Mouse (Mus musculus): ENCODE measurements around the gene Ndufs2. TPM values are rescaled to one million over a fixed set of nuclear protein-coding genes. Genes with fewer than 3 reads are reported as not detected.

Gene Ndufs2
- polyA plus RNA-seq, 1 experiment from 2014 or later, result 280 TPM

DNA sequence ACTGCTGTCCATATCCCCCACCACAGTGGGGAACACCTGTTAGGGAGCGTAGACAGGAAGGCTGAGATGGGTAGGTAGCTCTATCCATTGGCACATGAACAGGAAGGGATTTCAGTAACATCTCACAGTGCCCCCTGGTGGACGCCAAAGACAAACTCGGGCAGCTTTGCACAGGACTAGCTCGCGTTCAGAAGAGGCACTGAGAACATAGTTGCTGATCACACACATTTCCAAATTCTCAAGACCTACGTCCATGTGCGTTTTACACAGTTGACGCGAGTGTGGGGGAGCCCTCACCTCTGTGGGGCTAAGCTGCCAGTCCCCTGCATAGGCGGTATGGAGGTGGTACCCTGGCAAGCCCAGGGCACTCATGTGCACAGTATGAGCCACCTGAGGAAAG lies 30.3 kb downstream of the Ndufs2 start:
- peaks cover 11% of the 10 kb centered on the region for H3K36me3 ChIP-seq (ENCODE audit: control insufficient read depth, insufficient read depth, low read length)
- WGBS, result 5% methylated on average over 10 of the region's 10 CpGs
- no peaks in the 10 kb centered on the region for H3K27me3 ChIP-seq (replicated peaks; ENCODE audit: control insufficient read depth, insufficient read depth, low read length)
- peaks cover 12% of the 10 kb centered on the region for H3K4me1 ChIP-seq (ENCODE audit: control insufficient read depth, insufficient read depth, low read depth, low read length)
- peak overlapping the region; percentile 72 for H3K4me3 ChIP-seq (ENCODE audit: low read length)
- no peaks in the 10 kb centered on the region for H3K9me3 ChIP-seq (ENCODE audit: control insufficient read depth, low read length)
- no peak overlapping the region for H3K27ac ChIP-seq (ENCODE audit: low read depth, low read length)
- ATAC-seq, result peak; percentile 41
- H3K9ac ChIP-seq (ENCODE audit: low read depth, low read length), result peak overlapping the region; percentile 72
- peak overlapping the region; percentile 88 for H3K4me2 ChIP-seq (ENCODE audit: low read length)

DNA sequence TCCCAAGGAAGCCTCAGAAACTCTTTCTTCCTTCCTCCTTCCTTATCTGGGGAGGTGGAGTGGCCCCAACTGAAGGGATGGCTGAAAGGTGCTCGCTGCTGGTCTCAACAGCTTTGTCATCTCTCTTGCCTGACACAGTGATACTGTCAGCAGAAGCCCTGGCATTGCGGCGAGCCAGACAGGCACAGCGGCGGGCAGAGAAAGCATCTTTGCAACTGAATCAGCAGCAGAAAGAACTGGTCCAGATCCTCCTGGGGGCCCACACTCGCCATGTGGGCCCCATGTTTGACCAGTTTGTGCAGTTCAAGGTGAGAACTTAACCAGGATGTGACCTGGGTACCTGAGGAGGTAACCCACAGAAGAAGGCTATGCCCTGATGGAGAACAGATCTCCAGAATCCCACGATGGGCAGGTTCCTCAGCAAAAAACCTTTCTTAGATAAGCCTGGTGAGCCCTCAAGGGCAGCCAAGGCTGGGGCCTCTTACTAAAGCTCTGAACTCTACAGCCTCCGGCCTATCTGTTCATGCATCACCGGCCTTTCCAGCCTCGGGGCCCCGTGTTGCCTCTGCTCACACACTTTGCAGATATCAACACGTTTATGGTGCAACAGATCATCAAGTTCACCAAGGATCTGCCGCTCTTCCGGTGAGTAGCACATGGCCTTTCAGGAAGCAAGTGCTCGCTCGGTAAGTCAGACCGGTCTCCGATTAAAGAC lies 34.8 kb downstream of the Ndufs2 start:
- 92% methylated on average over 18 of the region's 18 CpGs for WGBS
- Histone ChIP-seq H3K27me3 (replicated peaks; ENCODE audit: control insufficient read depth, insufficient read depth, low read length) (no peaks in the 10 kb centered on the region), H3K4me1 (ENCODE audit: control insufficient read depth, insufficient read depth, low read depth, low read length) (peaks cover 8% of the 10 kb centered on the region), H3K9me3 (ENCODE audit: control insufficient read depth, low read length) (no peaks in the 10 kb centered on the region), H3K9ac (ENCODE audit: low read depth, low read length) (no peak overlapping the region), H3K27ac (ENCODE audit: low read depth, low read length) (no peak overlapping the region), H3K4me2 (ENCODE audit: low read length) (no peak overlapping the region), H3K36me3 (ENCODE audit: control insufficient read depth, insufficient read depth, low read length) (peaks cover 11% of the 10 kb centered on the region), H3K4me3 (ENCODE audit: low read length) (no peak overlapping the region)
- no peak for ATAC-seq

DNA sequence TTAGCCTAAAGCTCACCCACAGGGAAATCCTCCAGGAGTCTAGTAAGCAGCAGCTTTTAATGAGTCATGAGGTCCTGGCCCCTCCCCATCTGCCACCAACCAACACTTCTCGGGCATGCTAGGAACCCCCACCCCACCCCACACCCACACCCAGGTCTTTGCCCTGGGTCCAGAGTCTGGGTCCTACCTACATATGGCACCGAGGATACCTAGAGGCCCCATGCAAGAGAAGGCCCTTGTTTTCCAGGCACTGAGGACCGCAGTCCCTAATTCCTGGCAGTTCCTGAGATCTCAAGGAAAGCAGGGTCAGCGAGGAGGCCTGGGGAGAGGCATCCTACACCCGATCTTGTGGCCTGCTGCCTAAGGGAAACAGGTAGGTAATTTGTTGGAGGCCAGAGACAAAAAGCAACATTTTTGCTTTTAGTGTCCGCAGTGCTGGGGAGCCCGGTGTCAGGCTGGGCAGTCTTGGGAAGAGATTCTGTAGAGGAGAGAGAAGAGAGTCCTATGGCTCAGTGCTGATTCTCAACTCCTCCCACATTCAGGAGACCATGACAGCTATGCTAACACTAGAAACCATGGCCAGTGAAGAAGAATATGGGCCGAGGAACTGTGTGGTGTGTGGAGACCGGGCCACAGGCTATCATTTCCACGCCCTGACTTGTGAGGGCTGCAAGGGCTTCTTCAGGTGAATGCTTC lies 37.2 kb downstream of the Ndufs2 start, which contains the start of gene Nr1i3:
Nr1i3 (plus strand) TSS at position 170 of the 696 bp plus-strand sequence.
- no peak within 1 kb of the TSS for H3K27ac ChIP-seq (ENCODE audit: low read depth, low read length)
- no peak for ATAC-seq
- 80% methylated on average over 10 of the region's 10 CpGs for WGBS

DNA sequence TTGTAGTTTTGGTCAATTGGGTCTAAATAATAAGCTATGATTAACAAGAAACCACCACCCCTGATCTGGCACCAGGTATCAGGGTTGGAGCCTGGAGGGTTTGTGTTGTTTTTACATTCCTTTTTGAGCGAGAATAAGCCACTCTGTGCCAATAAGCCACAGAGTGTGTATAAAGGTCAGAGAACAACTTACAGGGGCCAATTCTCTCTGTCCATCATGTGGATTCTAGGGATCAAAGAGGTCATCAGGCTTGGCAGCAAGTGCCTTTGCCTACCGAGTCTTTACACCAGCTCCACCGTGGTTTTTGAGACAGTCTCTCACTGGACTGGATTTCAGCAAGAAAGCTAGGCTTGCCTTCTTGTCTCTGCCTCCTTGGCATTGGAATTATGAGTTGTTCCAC lies 38.3 kb downstream of the Ndufs2 start:
- Histone ChIP-seq H3K9me3 (ENCODE audit: control insufficient read depth, low read length) (no peaks in the 10 kb centered on the region), H3K4me1 (ENCODE audit: control insufficient read depth, insufficient read depth, low read depth, low read length) (no peaks in the 10 kb centered on the region), H3K9ac (ENCODE audit: low read depth, low read length) (no peak overlapping the region), H3K4me2 (ENCODE audit: low read length) (no peak overlapping the region), H3K27ac (ENCODE audit: low read depth, low read length) (no peak overlapping the region), H3K36me3 (ENCODE audit: control insufficient read depth, insufficient read depth, low read length) (no peaks in the 10 kb centered on the region), H3K4me3 (ENCODE audit: low read length) (no peak overlapping the region), H3K27me3 (replicated peaks; ENCODE audit: control insufficient read depth, insufficient read depth, low read length) (no peaks in the 10 kb centered on the region)
- no peak for ATAC-seq
- WGBS, result 37% methylated on average over 3 of the region's 3 CpGs

More for the DNA sequence above, 37.2 kb downstream of the Ndufs2 start, which contains the start of gene Nr1i3:
- Histone ChIP-seq H3K4me1 (ENCODE audit: control insufficient read depth, insufficient read depth, low read depth, low read length) (no peaks in the 10 kb centered on the region), H3K9me3 (ENCODE audit: control insufficient read depth, low read length) (no peaks in the 10 kb centered on the region), H3K36me3 (ENCODE audit: control insufficient read depth, insufficient read depth, low read length) (peaks cover 6% of the 10 kb centered on the region), H3K27me3 (replicated peaks; ENCODE audit: control insufficient read depth, insufficient read depth, low read length) (no peaks in the 10 kb centered on the region), H3K9ac (ENCODE audit: low read depth, low read length) (no peak within 1 kb of the TSS), H3K4me3 (ENCODE audit: low read length) (no peak within 1 kb of the TSS), H3K4me2 (ENCODE audit: low read length) (no peak within 1 kb of the TSS)

DNA sequence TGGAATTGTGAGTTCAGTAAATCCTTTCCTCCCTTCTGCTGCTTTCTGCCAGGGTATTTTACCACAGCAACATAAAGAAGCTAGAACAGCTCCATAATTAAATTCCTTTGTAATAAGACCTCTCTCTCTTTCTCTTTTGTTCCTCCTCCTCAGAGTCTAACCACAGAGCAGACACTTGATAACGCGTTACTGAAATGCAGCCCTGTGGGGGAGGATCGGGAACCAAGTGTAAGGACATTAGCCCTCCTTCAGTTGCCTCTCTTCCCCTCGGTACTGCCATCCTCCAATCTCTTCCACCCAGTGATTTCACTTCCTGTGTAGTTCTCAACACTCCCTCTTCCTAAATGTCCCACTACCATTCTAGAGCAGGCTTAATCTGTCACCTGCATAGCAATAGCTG lies 41.8 kb downstream of the Ndufs2 start:
- Histone ChIP-seq H3K4me2 (ENCODE audit: low read length) (no peak overlapping the region), H3K27me3 (replicated peaks; ENCODE audit: control insufficient read depth, insufficient read depth, low read length) (no peaks in the 10 kb centered on the region), H3K27ac (ENCODE audit: low read depth, low read length) (no peak overlapping the region), H3K4me1 (ENCODE audit: control insufficient read depth, insufficient read depth, low read depth, low read length) (no peaks in the 10 kb centered on the region), H3K9ac (ENCODE audit: low read depth, low read length) (no peak overlapping the region), H3K9me3 (ENCODE audit: control insufficient read depth, low read length) (no peaks in the 10 kb centered on the region), H3K4me3 (ENCODE audit: low read length) (no peak overlapping the region), H3K36me3 (ENCODE audit: control insufficient read depth, insufficient read depth, low read length) (no peaks in the 10 kb centered on the region)
- ATAC-seq, result no peak
- WGBS, result 16% methylated on average over 4 of the region's 4 CpGs

DNA sequence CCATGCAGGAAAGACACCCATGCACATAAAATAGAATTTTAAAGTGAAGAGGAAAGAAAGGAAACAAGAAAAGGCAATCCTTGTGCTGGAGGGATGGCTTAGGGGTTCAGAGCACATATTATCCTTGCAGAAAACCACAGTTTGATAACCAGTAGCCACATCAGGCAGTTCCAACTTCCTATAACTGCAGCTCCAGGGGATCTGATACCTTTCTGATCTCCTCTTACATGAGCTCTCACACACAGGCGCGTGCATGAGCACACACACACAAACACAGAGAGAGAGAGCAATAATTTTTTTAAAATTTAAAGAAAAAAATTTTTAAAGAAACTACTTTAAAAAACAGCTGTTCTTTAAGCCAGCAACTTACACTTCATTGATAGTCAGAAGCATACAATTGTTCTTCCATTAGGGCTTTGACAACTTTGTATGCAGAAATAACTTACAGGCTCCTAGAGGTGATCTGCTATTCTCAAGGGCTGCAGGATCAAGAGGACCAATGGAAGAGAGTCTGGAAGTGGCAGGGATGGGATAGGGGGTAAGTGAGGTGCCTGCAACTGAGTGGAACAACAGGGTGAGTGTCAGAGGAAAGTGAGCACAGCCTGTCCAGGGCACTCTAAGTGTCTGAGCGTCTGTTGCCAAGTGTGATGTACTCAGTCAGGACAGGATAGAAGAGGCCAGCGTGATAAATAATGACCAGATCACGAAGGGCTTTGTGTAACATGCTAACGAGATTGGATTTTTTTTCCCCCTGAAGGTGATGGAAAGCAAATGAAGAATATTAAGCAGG lies 45.3 kb downstream of the Ndufs2 start:
- Histone ChIP-seq H3K36me3 (ENCODE audit: control insufficient read depth, insufficient read depth, low read length) (no peaks in the 10 kb centered on the region), H3K4me1 (ENCODE audit: control insufficient read depth, insufficient read depth, low read depth, low read length) (no peaks in the 10 kb centered on the region), H3K9me3 (ENCODE audit: control insufficient read depth, low read length) (no peaks in the 10 kb centered on the region), H3K27me3 (replicated peaks; ENCODE audit: control insufficient read depth, insufficient read depth, low read length) (no peaks in the 10 kb centered on the region), H3K4me2 (ENCODE audit: low read length) (no peak overlapping the region), H3K4me3 (ENCODE audit: low read length) (no peak overlapping the region), H3K27ac (ENCODE audit: low read depth, low read length) (no peak overlapping the region), H3K9ac (ENCODE audit: low read depth, low read length) (no peak overlapping the region)
- ATAC-seq, result no peak
- WGBS, result 58% methylated on average over 6 of the region's 6 CpGs

DNA sequence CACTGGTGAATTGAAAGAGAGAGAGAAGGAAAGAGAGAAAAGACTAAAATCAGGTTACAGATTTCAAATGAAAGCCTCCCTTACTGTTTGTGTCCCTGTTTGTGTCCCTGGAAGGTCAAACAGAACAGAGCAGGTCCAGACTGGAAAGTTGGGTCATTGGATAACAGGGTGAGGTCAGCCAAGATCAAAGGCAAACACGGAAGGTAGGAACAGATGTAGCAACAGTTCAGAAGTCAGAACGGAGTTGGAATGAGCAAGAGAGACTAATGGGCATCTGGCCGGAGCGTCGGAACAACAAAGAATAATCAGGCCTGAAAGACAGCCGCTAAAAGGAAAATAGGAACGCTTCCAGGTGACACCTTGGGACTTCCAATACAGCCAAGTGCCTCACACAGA lies 46.9 kb downstream of the Ndufs2 start:
- WGBS, result 74% methylated on average over 7 of the region's 7 CpGs
- Histone ChIP-seq H3K4me3 (ENCODE audit: low read length) (no peak overlapping the region), H3K9ac (ENCODE audit: low read depth, low read length) (no peak overlapping the region), H3K36me3 (ENCODE audit: control insufficient read depth, insufficient read depth, low read length) (no peaks in the 10 kb centered on the region), H3K4me1 (ENCODE audit: control insufficient read depth, insufficient read depth, low read depth, low read length) (no peaks in the 10 kb centered on the region), H3K27me3 (replicated peaks; ENCODE audit: control insufficient read depth, insufficient read depth, low read length) (no peaks in the 10 kb centered on the region), H3K9me3 (ENCODE audit: control insufficient read depth, low read length) (no peaks in the 10 kb centered on the region), H3K4me2 (ENCODE audit: low read length) (no peak overlapping the region), H3K27ac (ENCODE audit: low read depth, low read length) (no peak overlapping the region)
- no peak for ATAC-seq

DNA sequence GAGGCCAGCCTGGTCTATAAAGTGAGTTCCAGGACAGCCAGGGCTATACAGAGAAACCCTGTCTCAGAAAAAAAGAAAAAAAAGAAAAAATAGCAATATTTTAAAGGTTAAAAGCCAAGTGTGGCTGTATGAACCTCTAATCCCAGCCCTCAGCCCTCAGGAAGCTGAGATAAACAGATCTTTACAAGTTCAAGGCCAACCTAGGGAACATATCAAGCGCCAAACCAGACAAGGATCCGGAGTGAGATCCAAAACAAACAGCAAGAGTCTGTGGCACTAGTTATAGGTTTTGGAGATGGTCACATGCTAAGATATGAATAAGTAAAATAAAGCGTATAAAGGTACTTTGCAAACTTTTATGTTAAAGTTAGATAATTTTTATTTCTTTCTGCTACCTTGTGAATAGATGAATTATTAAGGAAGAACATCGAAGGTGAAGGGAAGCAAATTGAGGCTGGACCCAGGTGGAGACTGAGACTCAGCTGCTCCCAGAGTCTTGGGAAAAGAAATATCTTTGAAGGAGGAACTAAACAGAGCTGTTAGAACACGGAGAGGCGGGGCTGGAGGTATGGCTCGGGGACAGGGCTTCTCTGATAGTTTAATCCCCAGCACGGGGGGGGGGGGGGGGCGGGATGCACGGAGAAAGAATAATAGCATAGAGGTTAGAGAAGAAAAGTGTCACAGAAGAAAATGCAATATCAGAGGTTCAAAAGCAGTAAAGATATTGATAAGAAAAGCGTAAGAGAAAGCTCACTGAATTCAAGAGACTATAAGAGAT lies 47.5 kb downstream of the Ndufs2 start:
- no peaks in the 10 kb centered on the region for H3K9me3 ChIP-seq (ENCODE audit: control insufficient read depth, low read length)
- H3K27me3 ChIP-seq (replicated peaks; ENCODE audit: control insufficient read depth, insufficient read depth, low read length), result no peaks in the 10 kb centered on the region
- no peak overlapping the region for H3K4me2 ChIP-seq (ENCODE audit: low read length)
- no peak overlapping the region for H3K9ac ChIP-seq (ENCODE audit: low read depth, low read length)
- H3K27ac ChIP-seq (ENCODE audit: low read depth, low read length), result no peak overlapping the region
- WGBS, result 61% methylated on average over 10 of the region's 11 CpGs
- H3K4me1 ChIP-seq (ENCODE audit: control insufficient read depth, insufficient read depth, low read depth, low read length), result no peaks in the 10 kb centered on the region
- ATAC-seq, result no peak
- H3K4me3 ChIP-seq (ENCODE audit: low read length), result no peak overlapping the region
- no peaks in the 10 kb centered on the region for H3K36me3 ChIP-seq (ENCODE audit: control insufficient read depth, insufficient read depth, low read length)

Data from hindbrain, embryonic 16.5 days (tissue).